Mouse (Mus musculus) heart, embryonic 12.5 days (tissue): ENCODE data around the gene Podn. TPM values are rescaled to one million over a fixed set of nuclear protein-coding genes. Genes with fewer than 3 reads are reported as not detected.
"Not testable (repeated sequence)": the region's sequence is repeated elsewhere in the genome, so short reads cannot be mapped to it uniquely, and the experiment has no call there.

Source experiments
- ATAC-seq: fragments of 200-750 bp; cut with Nextera tagmentation; 2 replicates; pipeline ENCODE4 v1.8.0; 2017; ENCODE audit warnings: moderate TSS enrichment, moderate library complexity; ENCODE audit not compliant: insufficient number of reproducible peaks, low FRiP score
- H3K27ac ChIP-seq: fragments of 300-500 bp; sonication (generic); 2 replicates; pipeline ENCODE4 v1.5.1; 2016; ENCODE audit warnings: mild to moderate bottlenecking, moderate library complexity; ENCODE audit not compliant: poor library complexity, severe bottlenecking
- H3K27me3 ChIP-seq: fragments of 300-500 bp; sonication (generic); replicated peaks from 2 replicates; pipeline ENCODE4 v1.6.1; 2016; ENCODE audit warnings: mild to moderate bottlenecking, moderate library complexity
- H3K36me3 ChIP-seq: fragments of 300-500 bp; sonication (generic); 2 replicates; pipeline ENCODE4 v1.6.1; 2016; ENCODE audit warnings: mild to moderate bottlenecking, moderate library complexity
- H3K4me1 ChIP-seq: fragments of 300-500 bp; sonication (generic); replicated peaks from 2 replicates; pipeline ENCODE4 v1.6.1; 2016; ENCODE audit warnings: mild to moderate bottlenecking
- H3K4me2 ChIP-seq: fragments of 300-500 bp; sonication (generic); 2 replicates; pipeline ENCODE4 v1.6.1; 2016; ENCODE audit warnings: mild to moderate bottlenecking, moderate library complexity
- H3K4me3 ChIP-seq: fragments of 300-500 bp; sonication (generic); 2 replicates; pipeline ENCODE4 v1.5.1; 2016; ENCODE audit warnings: mild to moderate bottlenecking
- H3K9ac ChIP-seq: fragments of 300-500 bp; sonication (generic); 2 replicates; pipeline ENCODE4 v1.6.1; 2016; ENCODE audit warnings: mild to moderate bottlenecking, moderate library complexity
- H3K9me3 ChIP-seq: fragments of 300-500 bp; sonication (generic); replicated peaks from 2 replicates; pipeline ENCODE4 v1.6.1; 2016; ENCODE audit warnings: mild to moderate bottlenecking, moderate library complexity
- WGBS: fragments of 180-500 bp; shearing (Covaris S2); methylation state at CpG from one replicate; pipeline ENCODE4 v1.1.7; 2016; 5-methylcytosine and 5-hydroxymethylcytosine counted together
- polyA plus RNA-seq: library from polyadenylated mRNA; unstranded; fragments of >200 nt; fragmentation: Nextera tagmentation; extraction: Ambion mirVana; gene quantifications from 2 replicates; pipeline ENCODE4 v1.2.1, GENCODE M21; 2016

Gene Podn
- polyA plus RNA-seq, 1 experiment from 2014 or later, result 0.55 TPM

GRCm38 (mm10) chr4:108079191-108079590 lies 17.1 kb downstream of the Podn start:
- not testable (repeated sequence) for H3K27me3 ChIP-seq, ATAC-seq, H3K9me3 ChIP-seq, H3K36me3 ChIP-seq, H3K9ac ChIP-seq, H3K4me3 ChIP-seq, H3K27ac ChIP-seq, H3K4me1 ChIP-seq, H3K4me2 ChIP-seq
- 79% methylated on average over 15 of the region's 15 CpGs for WGBS

GRCm38 (mm10) chr4:108077224-108077955 lies 18.9 kb downstream of the Podn start:
- WGBS, result 73% methylated on average over 3 of the region's 3 CpGs
- Histone ChIP-seq H3K4me2 (no peak overlapping the region), H3K4me1 (no peaks in the 10 kb centered on the region), H3K27me3 (no peaks in the 10 kb centered on the region), H3K4me3 (no peak overlapping the region), H3K9ac (no peak overlapping the region), H3K9me3 (no peaks in the 10 kb centered on the region), H3K36me3 (no peaks in the 10 kb centered on the region), H3K27ac (no peak overlapping the region)
- no peak for ATAC-seq

GRCm38 (mm10) chr4:108074204-108074823 lies 21.9 kb downstream of the Podn start:
- no peak overlapping the region for H3K4me2 ChIP-seq
- 84% methylated on average over 3 of the region's 3 CpGs for WGBS
- no peak overlapping the region for H3K27ac ChIP-seq
- peaks cover 10% of the 10 kb centered on the region for H3K4me1 ChIP-seq
- peaks cover 4% of the 10 kb centered on the region; the same call in 1 of the 2 replicates for H3K36me3 ChIP-seq
- no peak overlapping the region for H3K4me3 ChIP-seq
- ATAC-seq, result no peak
- no peaks in the 10 kb centered on the region for H3K9me3 ChIP-seq
- no peak overlapping the region for H3K9ac ChIP-seq
- no peaks in the 10 kb centered on the region for H3K27me3 ChIP-seq

- H3K27ac ChIP-seq, result no peak overlapping the region
- no peaks in the 10 kb centered on the region for H3K27me3 ChIP-seq
- no peak overlapping the region for H3K4me2 ChIP-seq
- peaks cover 15% of the 10 kb centered on the region for H3K4me1 ChIP-seq
- H3K9me3 ChIP-seq, result no peaks in the 10 kb centered on the region
- H3K9ac ChIP-seq, result no peak overlapping the region
- ATAC-seq, result no peak
- H3K36me3 ChIP-seq, result peaks cover 18% of the 10 kb centered on the region
- 89% methylated on average over 3 of the region's 3 CpGs for WGBS
- H3K4me3 ChIP-seq, result no peak overlapping the region
Measured at GRCm38 (mm10) chr4:108072086-108072485, 24.2 kb downstream of the Podn start.

- Histone ChIP-seq H3K4me2 (peak overlapping the region; percentile 90), H3K27ac (no peak overlapping the region), H3K4me1 (peaks cover 15% of the 10 kb centered on the region), H3K27me3 (no peaks in the 10 kb centered on the region), H3K4me3 (peak overlapping the region; percentile 66), H3K9ac (peak overlapping the region; percentile 82), H3K36me3 (peaks cover 21% of the 10 kb centered on the region), H3K9me3 (no peaks in the 10 kb centered on the region)
- ATAC-seq, result peak; percentile 93
- 3% methylated on average over 26 of the region's 26 CpGs for WGBS
Measured at GRCm38 (mm10) chr4:108071235-108071901, 24.9 kb downstream of the Podn start.

GRCm38 (mm10) chr4:108070723-108071122 lies 25.5 kb downstream of the Podn start:
- Histone ChIP-seq H3K4me1 (peaks cover 15% of the 10 kb centered on the region), H3K27ac (peak overlapping the region; percentile 54; the same call in 1 of the 2 replicates), H3K4me2 (peak overlapping the region; percentile 90), H3K4me3 (peak overlapping the region; percentile 66), H3K27me3 (no peaks in the 10 kb centered on the region), H3K36me3 (peaks cover 26% of the 10 kb centered on the region), H3K9me3 (no peaks in the 10 kb centered on the region), H3K9ac (peak overlapping the region; percentile 82)
- WGBS, result 7% methylated on average over 8 of the region's 8 CpGs
- no peak for ATAC-seq

GRCm38 (mm10) chr4:108070286-108070685 lies 26.0 kb downstream of the Podn start:
- H3K36me3 ChIP-seq, result peaks cover 26% of the 10 kb centered on the region
- no peaks in the 10 kb centered on the region for H3K9me3 ChIP-seq
- peak overlapping the region; percentile 66 for H3K4me3 ChIP-seq
- 65% methylated on average over 4 of the region's 4 CpGs for WGBS
- peaks cover 16% of the 10 kb centered on the region for H3K4me1 ChIP-seq
- H3K9ac ChIP-seq, result peak overlapping the region; percentile 82
- H3K4me2 ChIP-seq, result peak overlapping the region; percentile 90
- H3K27ac ChIP-seq, result 0 out of 2 replicates have a peak overlapping the region, but pooled peaks have one; percentile 54
- no peak for ATAC-seq
- no peaks in the 10 kb centered on the region for H3K27me3 ChIP-seq

GRCm38 (mm10) chr4:108068081-108068480 lies 28.2 kb downstream of the Podn start:
- Histone ChIP-seq H3K9ac (no peak overlapping the region), H3K9me3 (no peaks in the 10 kb centered on the region), H3K4me3 (no peak overlapping the region), H3K27ac (no peak overlapping the region), H3K4me2 (no peak overlapping the region), H3K36me3 (peaks cover 40% of the 10 kb centered on the region), H3K27me3 (no peaks in the 10 kb centered on the region), H3K4me1 (peaks cover 18% of the 10 kb centered on the region)
- no peak for ATAC-seq
- 83% methylated on average over 2 of the region's 2 CpGs for WGBS

- Histone ChIP-seq H3K4me2 (no peak overlapping the region), H3K9ac (no peak overlapping the region), H3K4me3 (no peak overlapping the region), H3K27me3 (no peaks in the 10 kb centered on the region), H3K9me3 (peaks cover 3% of the 10 kb centered on the region; the same call in 1 of the 2 replicates), H3K27ac (no peak overlapping the region), H3K36me3 (peaks cover 46% of the 10 kb centered on the region), H3K4me1 (peaks cover 18% of the 10 kb centered on the region)
- WGBS, result 87% methylated on average over 7 of the region's 7 CpGs
- no peak for ATAC-seq
Measured at GRCm38 (mm10) chr4:108067261-108067660, 29.0 kb downstream of the Podn start.

GRCm38 (mm10) chr4:108066569-108066968 lies 29.7 kb downstream of the Podn start:
- peaks cover 4% of the 10 kb centered on the region; the same call in 1 of the 2 replicates for H3K9me3 ChIP-seq
- H3K36me3 ChIP-seq, result peaks cover 49% of the 10 kb centered on the region
- no peak overlapping the region for H3K4me3 ChIP-seq
- WGBS, result 89% methylated on average over 4 of the region's 4 CpGs
- no peak overlapping the region for H3K4me2 ChIP-seq
- no peak for ATAC-seq
- H3K27ac ChIP-seq, result no peak overlapping the region
- H3K4me1 ChIP-seq, result peaks cover 18% of the 10 kb centered on the region
- H3K27me3 ChIP-seq, result no peaks in the 10 kb centered on the region
- no peak overlapping the region for H3K9ac ChIP-seq

GRCm38 (mm10) chr4:108065176-108065844 lies 30.9 kb downstream of the Podn start:
- Histone ChIP-seq H3K27me3 (no peaks in the 10 kb centered on the region), H3K36me3 (peaks cover 56% of the 10 kb centered on the region), H3K4me3 (no peak overlapping the region), H3K27ac (no peak overlapping the region), H3K4me2 (no peak overlapping the region), H3K9ac (no peak overlapping the region), H3K4me1 (peaks cover 13% of the 10 kb centered on the region), H3K9me3 (peaks cover 4% of the 10 kb centered on the region; the same call in 1 of the 2 replicates)
- no peak for ATAC-seq
- WGBS, result 29% methylated on average over 2 of the region's 2 CpGs
